Mouse (Mus musculus) gastrocnemius, postnatal 36 days (tissue): ENCODE measurements at regions not wholly inside any gene's neighbourhood (a gene's known extent, or its start where the extent isn't known, plus 50 kb on each side); places are given as distances from the start of the nearest gene placed in this dataset.

ENCODE experiments used
- DNase-seq, 2 experiments: peaks; one replicate each; pipeline ENCODE4 v3.0.0; 2022
- intact Hi-C: fragments of 180-260 bp; cut with DNase I; formaldehyde crosslinking; loops from one replicate; pipeline ENCODE4 v1.15.1; 2025

- DNase-seq, result no peak
- intact Hi-C loops, result loop anchor here (5.0 kb wide), 1 partner anchor 192 kb away; no protein-coding TSS in a partner anchor
Measured at GRCm38 (mm10) chr2:94248948-94249347, 91.2 kb upstream of the Hsd17b12 start.

DNA sequence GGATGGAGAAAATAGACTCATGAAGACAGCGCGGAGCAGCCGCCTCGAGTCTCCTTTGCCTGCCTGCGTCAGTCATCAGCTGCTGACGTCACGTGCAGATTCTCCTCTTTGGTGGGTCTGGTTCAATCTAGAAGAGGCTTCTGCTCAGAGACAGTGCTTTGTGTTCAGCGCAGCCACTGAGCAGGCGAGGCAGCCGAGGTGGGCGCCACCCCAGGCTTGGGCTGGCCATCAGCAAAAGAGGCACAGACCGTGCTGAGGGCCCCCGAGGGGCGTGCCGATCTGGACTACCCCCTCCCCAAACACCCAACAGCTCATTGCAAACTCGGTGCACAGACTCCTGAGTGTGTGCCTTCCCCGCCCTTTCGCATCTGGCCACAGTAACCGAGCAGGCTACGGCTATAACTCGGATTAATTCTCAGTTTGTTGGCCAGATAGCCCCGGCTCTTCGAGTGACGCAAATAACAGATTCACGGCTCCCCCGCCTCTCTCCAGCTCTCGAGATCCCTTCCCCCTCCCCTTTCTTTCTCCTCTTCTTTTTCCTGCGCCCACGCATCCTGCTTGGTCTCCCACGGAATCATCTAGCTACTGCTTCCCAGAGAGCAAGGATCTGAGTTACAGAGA lies 89.2 kb upstream of the Hsd17b12 start:
- intact Hi-C loops, result loop anchor here (5.0 kb wide), 1 partner anchor 190 kb away; no protein-coding TSS in a partner anchor
- DNase-seq, result no peak

- DNase-seq, result no peak
- intact Hi-C loops, result loop anchor here (5.0 kb wide), 1 partner anchor 189 kb away; no protein-coding TSS in a partner anchor
Measured at GRCm38 (mm10) chr2:94246180-94246611, 88.4 kb upstream of the Hsd17b12 start.

DNA sequence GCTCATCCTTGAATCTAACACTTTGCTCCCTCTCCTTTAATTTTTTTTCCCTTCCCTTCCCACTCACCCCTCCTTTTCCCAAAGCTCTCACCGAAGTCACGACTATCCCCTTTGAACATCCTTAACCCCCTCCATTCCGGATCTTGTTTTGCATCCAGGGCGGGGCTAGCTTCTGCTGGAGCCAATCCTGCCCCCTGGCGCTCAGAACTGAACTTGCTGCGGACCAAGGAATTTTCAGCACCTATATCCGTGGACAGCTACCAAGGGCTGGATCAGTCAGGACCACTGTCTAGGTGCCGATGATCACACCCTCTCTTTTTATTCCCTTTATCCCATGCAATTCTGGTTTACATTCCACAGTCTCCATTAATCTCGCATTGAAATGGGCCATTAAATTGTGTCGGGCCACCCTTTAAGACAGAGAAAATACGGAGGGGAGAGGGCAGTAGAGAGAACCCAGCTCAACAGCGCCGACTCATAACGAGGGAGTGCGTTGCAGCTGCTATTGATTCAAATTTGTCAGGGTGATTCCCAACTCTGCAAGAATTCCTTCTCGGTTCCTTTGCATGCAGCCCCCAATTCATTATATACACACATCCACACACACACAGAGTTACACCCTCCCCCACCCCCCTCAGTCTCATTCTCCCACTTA lies 87.7 kb upstream of the Hsd17b12 start:
- intact Hi-C loops, result loop anchor here (5.0 kb wide), 1 partner anchor 188 kb away; no protein-coding TSS in a partner anchor
- peak; percentile 45 for DNase-seq

GRCm38 (mm10) chr2:94244140-94244539 lies 86.4 kb upstream of the Hsd17b12 start:
- intact Hi-C loops, result loop anchor here (5.0 kb wide), 1 partner anchor 207 kb away; no protein-coding TSS in a partner anchor
- DNase-seq, result no peak

- intact Hi-C loops, result loop anchor here (5.0 kb wide), 1 partner anchor 206 kb away; no protein-coding TSS in a partner anchor
- DNase-seq, result no peak
Measured at GRCm38 (mm10) chr2:94243053-94243916, 85.5 kb upstream of the Hsd17b12 start.

DNA sequence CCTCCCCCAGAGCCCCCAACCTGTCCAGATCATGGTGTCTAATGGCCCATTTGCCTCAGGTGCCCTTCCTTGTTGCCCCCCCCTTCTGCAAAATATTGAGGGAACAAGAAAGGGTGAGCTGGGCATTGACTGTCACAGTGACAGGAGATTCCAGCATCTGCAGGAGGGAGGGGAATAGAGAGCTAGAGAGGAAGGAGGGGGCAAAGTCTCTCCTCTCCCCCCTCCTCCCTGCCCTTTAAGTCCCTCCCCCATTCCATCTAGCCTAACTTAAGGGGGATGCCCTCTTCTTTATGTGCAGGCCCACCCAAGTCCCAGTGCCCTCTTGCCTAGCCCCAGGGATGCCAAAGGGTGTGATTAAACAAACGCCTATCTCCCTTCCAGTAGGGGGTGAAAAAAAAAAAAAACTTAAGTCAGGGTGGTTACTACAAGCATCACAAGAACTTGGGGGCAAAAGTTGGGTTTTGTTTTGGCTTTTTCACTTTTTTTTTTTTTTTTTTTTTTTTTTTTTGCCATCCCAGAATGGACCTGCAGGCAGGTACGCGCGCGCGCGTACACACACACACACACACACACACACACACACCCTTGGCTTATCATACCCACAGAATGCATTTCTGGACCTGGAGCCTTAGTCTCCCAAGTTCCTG lies 84.8 kb upstream of the Hsd17b12 start:
- intact Hi-C loops, result loop anchor here (5.0 kb wide), 1 partner anchor 205 kb away; no protein-coding TSS in a partner anchor
- no peak for DNase-seq

DNA sequence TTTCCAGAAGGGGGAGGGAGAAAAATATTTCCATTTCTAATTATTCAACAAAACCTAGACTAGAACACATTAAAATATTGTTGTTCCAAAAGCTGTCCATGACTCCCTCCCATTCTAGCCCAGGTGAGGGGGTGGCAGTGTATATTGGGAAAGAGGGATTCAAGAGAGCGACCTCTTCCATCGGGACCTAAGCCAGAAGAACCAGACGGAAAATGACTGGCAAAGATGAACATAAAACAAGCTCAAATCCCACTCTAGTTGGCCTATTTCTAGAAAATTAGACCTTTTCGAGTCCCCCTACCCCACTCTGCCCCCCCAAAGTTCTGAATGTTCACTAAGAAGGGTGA lies 84.3 kb upstream of the Hsd17b12 start:
- no peak for DNase-seq
- intact Hi-C loops, result loop anchor here (5.0 kb wide), 1 partner anchor 205 kb away; no protein-coding TSS in a partner anchor

DNA sequence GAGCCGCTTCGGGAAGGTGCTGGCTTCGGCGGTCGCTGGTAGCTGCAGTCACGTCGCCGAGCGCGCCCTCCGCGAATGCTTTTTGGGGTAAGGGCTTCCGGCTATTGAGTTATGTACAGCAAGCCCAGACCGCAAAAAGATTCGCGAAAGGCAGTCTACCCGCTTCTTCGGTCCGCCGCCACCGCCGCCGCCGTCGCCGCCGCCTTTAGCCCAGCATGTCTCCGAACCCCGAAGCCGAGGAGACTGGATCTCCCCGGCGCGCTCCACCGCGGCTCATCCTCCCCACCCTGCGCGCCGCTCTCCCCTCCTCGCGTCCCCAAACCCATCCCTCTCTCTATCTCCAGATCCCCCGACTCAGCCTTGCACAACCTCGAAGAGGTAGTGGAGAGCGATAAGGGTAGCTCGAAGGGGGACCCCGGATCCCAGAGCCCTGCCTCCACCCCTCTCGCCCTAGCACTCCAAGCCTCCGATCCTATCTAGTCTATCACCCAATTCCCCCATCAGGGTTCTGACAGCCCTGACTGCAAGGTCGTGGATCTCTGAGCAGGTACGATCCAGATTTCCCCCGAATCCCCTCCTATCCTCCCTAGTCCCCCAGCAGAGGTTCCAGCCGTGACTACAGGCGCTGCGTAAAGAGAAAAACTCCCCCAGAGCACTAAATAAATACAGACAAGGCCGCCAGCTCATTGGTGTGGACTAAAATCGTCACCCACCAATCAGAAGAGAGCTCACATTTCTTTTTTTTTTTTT lies 83.7 kb upstream of the Hsd17b12 start:
- intact Hi-C loops, result loop anchor here (5.0 kb wide), 1 partner anchor 204 kb away; no protein-coding TSS in a partner anchor

GRCm38 (mm10) chr2:94240411-94240810 lies 82.6 kb upstream of the Hsd17b12 start:
- intact Hi-C loops, result loop anchor here (5.0 kb wide), 1 partner anchor 203 kb away; no protein-coding TSS in a partner anchor

More for the DNA sequence above, 83.7 kb upstream of the Hsd17b12 start:
- no peak for DNase-seq

GRCm38 (mm10) chr2:94239573-94239972 lies 81.8 kb upstream of the Hsd17b12 start:
- DNase-seq, result no peak
- intact Hi-C loops, result no loop called here

More at GRCm38 (mm10) chr2:94240411-94240810, 82.6 kb upstream of the Hsd17b12 start:
- DNase-seq, result no peak

GRCm38 (mm10) chr2:94236479-94236878 lies 78.7 kb upstream of the Hsd17b12 start:
- intact Hi-C loops, result no loop called here
- DNase-seq, result no peak

- intact Hi-C loops, result no loop called here
- no peak for DNase-seq
Measured at GRCm38 (mm10) chr2:94233597-94233996, 75.8 kb upstream of the Hsd17b12 start.

DNA sequence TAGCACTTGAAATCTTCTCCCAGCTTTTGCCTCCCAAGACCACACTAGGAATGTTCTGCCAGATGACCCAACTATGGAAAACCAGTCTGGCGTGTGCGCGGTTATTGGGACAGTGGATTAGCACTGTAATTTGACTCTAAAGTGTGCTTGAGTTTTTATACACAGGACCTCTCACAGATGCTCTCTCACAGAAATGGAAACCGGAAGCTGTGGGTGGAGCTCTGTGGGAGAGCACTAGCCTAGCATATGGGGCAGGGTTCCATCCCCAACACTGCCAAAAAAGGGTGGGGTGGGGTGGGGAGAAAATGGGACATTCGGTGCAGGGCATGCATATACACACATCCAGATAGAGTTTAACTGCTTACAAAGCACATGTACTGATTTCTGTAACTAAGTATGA lies 61.7 kb upstream of the Hsd17b12 start:
- DNase-seq, result no peak
- intact Hi-C loops, result no loop called here

DNA sequence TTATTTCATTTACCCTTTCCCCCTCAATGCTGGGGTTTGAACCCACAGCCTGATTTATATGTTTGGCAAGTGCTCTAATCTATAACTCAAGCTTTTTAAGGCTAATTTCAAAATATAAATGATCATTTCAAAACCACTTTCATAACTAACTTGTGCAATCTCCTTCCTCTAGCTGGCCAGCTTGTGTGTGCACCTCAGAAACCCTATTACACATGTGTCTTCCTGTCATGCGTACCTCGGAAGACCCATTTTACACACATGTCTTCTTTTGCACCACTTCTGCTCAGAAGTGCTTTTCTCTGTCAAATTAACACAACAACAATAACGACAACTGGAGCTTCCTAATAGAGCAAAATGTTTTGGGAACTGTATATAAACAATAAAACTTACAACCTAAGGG lies 59.7 kb upstream of the Hsd17b12 start:
- DNase-seq, result no peak
- intact Hi-C loops, result no loop called here

GRCm38 (mm10) chr2:94215455-94215854 lies 57.7 kb upstream of the Hsd17b12 start:
- intact Hi-C loops, result no loop called here
- no peak for DNase-seq
